Mouse (Mus musculus) forebrain, embryonic 15.5 days (tissue): ENCODE results near the gene Mrnip. TPM values are rescaled to one million over a fixed set of nuclear protein-coding genes. Genes with fewer than 3 reads are reported as not detected.

Experiments
- ATAC-seq: fragments of 200-750 bp; cut with Nextera tagmentation; replicated peaks from 2 replicates; pipeline ENCODE4 v1.8.0; 2017; ENCODE audit warnings: mild to moderate bottlenecking, moderate TSS enrichment, moderate library complexity
- H3K27ac ChIP-seq: fragments of 300-500 bp; sonication (generic); replicated peaks from 2 replicates; pipeline ENCODE4 v1.5.1; 2015; ENCODE audit warnings: mild to moderate bottlenecking, inconsistent platforms
- H3K27me3 ChIP-seq: fragments of 300-500 bp; sonication (generic); 2 replicates; pipeline ENCODE4 v1.6.1; 2015; ENCODE audit warnings: inconsistent platforms
- H3K36me3 ChIP-seq: fragments of 300-500 bp; sonication (generic); 2 replicates; pipeline ENCODE4 v1.6.1; 2015; ENCODE audit warnings: mild to moderate bottlenecking, inconsistent platforms
- H3K4me1 ChIP-seq: fragments of 300-500 bp; sonication (generic); 2 replicates; pipeline ENCODE4 v1.6.1; 2015; ENCODE audit warnings: inconsistent platforms
- H3K4me2 ChIP-seq: fragments of 300-500 bp; sonication (generic); replicated peaks from 2 replicates; pipeline ENCODE4 v1.6.1; 2015; ENCODE audit warnings: mild to moderate bottlenecking, inconsistent platforms
- H3K4me3 ChIP-seq: fragments of 300-500 bp; sonication (generic); 2 replicates; pipeline ENCODE4 v1.5.1; 2015; ENCODE audit warnings: mild to moderate bottlenecking, inconsistent platforms
- H3K9ac ChIP-seq: fragments of 300-500 bp; sonication (generic); replicated peaks from 2 replicates; pipeline ENCODE4 v1.6.1; 2015; ENCODE audit warnings: mild to moderate bottlenecking, inconsistent platforms
- H3K9me3 ChIP-seq: fragments of 300-500 bp; sonication (generic); 2 replicates; pipeline ENCODE4 v1.6.1; 2016; ENCODE audit warnings: inconsistent platforms
- WGBS: fragments of 180-500 bp; shearing (Covaris S2); methylation state at CpG from one replicate; pipeline ENCODE4 v1.1.7; 2015; ENCODE audit warnings: mixed read lengths; 5-methylcytosine and 5-hydroxymethylcytosine counted together
- polyA plus RNA-seq: library from polyadenylated mRNA; unstranded; fragments of >200 nt; fragmentation: Nextera tagmentation; extraction: Ambion mirVana; gene quantifications from 2 replicates; pipeline ENCODE4 v1.2.1, GENCODE M21; 2015

The Mrnip gene
- polyA plus RNA-seq, 1 experiment from 2014 or later = 28.6 TPM

DNA sequence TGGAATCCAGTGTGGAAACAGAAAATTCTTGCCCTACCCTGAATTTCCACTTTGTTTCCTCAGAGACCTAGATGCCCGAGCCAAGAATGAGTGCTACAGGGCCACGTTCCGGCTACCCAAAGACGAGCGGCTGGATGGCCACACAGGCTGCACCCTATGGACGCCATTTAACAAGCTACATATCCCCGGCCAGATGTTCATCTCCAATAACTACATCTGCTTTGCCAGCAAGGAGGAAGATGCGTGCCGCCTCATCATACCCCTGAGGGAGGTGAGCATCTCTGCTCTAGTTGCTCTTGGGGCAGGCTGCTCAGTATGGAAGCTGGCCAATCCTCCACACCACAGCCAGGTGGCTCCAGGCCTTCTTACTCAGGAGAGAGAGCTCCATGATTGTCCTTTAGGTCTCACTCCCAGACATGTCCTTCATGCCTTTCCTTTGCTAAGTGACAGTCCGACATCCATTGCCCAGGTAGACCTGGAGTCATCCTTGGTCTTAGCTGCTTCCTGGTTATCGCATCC lies 26.2 kb upstream of the Mrnip start:
- Histone ChIP-seq H3K27me3 (no peaks in the 10 kb centered on the region), H3K4me2 (no peak overlapping the region), H3K4me3 (no peak overlapping the region), H3K9me3 (no peaks in the 10 kb centered on the region), H3K9ac (no peak overlapping the region), H3K4me1 (no peaks in the 10 kb centered on the region), H3K36me3 (peaks cover 77% of the 10 kb centered on the region), H3K27ac (no peak overlapping the region)
- WGBS = 97% methylated on average over 11 of the region's 11 CpGs
- ATAC-seq = no peak

DNA sequence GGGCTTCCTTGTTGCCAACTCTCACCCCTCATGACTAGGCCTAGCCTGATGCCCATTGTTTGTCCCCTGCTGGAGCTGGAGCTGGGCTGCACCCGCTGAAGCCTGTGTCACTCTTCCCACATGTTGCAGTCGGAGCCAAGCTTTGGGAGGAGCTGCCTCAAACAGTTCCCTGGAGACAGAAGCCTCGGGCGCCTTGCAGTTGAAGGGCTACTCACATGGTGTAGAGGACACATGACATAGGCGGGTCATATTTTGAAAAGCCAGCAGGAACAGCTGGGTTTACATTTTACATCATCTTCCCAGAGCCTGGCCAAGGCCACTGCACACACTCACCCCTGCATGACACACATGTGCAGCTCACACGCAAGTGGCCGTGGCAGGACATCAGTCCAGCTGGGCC lies 25.0 kb upstream of the Mrnip start:
- Histone ChIP-seq H3K27ac (no peak overlapping the region), H3K4me3 (no peak overlapping the region), H3K9me3 (no peaks in the 10 kb centered on the region), H3K36me3 (peaks cover 83% of the 10 kb centered on the region), H3K9ac (no peak overlapping the region), H3K4me2 (no peak overlapping the region), H3K4me1 (no peaks in the 10 kb centered on the region), H3K27me3 (no peaks in the 10 kb centered on the region)
- ATAC-seq = no peak
- WGBS = 90% methylated on average over 7 of the region's 7 CpGs

DNA sequence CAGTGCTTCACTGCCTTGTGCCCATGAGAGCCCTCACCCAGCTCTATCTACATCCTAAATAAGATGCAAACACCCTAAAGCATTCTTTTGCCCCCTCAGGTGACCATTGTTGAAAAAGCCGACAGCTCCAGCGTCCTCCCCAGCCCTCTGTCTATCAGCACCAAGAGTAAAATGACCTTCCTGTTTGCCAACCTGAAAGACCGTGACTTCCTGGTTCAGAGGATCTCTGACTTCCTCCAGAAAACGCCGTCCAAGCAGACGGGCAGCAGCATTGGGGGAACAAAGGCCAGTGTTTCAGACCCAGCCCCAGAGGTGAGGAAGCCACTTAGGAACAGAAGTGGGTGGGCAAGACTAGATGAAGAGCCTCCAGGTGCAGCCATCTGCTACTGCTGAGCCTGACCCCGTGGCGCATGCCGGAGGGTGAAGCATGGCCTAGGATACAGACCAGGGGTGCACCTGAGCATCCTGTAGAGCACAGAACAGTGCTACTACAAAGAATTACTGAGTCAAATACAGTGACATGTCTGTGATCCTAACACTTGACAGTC lies 24.6 kb upstream of the Mrnip start:
- Histone ChIP-seq H3K4me3 (no peak overlapping the region), H3K9me3 (no peaks in the 10 kb centered on the region), H3K27me3 (no peaks in the 10 kb centered on the region), H3K27ac (no peak overlapping the region), H3K36me3 (peaks cover 88% of the 10 kb centered on the region), H3K4me1 (no peaks in the 10 kb centered on the region), H3K9ac (no peak overlapping the region), H3K4me2 (no peak overlapping the region)
- ATAC-seq = no peak
- 90% methylated on average over 9 of the region's 9 CpGs for WGBS

DNA sequence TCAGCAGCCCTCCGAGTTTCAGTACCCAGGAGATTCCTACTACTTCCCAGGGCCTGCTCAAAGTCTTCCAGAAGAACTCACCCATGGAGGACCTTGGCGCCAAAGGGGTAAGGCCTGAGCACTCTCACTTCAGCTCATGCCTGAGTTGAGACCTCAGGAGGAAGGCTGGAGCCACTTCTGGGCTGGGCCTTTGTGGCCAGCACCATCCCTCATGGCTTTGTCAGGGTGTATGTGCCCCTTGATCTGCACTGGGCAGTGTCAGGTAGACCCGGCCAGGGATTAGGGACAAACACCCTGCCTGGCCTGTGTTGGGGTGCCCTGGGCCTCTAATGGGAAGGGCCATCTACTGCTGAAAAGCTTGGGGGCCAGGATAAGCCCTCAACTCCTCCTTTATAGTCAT lies 22.9 kb upstream of the Mrnip start:
- no peak overlapping the region for H3K4me2 ChIP-seq
- no peak for ATAC-seq
- no peak overlapping the region for H3K4me3 ChIP-seq
- no peak overlapping the region for H3K27ac ChIP-seq
- H3K27me3 ChIP-seq = no peaks in the 10 kb centered on the region
- WGBS = 87% methylated on average over 3 of the region's 3 CpGs
- H3K4me1 ChIP-seq = no peaks in the 10 kb centered on the region
- H3K9ac ChIP-seq = no peak overlapping the region
- H3K9me3 ChIP-seq = no peaks in the 10 kb centered on the region
- peaks cover 89% of the 10 kb centered on the region for H3K36me3 ChIP-seq

DNA sequence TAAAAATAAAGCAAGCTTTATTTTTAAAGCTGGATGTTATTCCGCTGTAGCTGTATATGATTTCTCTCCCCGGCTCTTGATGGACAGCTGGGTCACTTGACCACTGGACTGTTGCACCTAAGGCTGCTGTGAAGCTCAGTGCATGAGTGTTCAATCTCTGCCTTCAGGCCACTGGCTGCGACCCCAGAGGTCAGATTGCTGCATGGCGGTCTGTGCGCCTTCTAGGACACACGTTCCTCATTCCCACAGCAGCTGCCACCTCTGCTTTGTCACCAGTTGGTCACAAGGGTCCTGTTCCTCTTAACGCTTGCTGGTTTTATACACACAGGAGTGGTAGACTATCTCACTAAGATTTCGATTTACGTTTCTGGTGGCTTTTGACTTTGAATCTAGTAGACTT lies 20.1 kb upstream of the Mrnip start:
- H3K27me3 ChIP-seq = no peaks in the 10 kb centered on the region
- WGBS = 88% methylated on average over 9 of the region's 9 CpGs
- no peak overlapping the region for H3K4me2 ChIP-seq
- H3K4me1 ChIP-seq = no peaks in the 10 kb centered on the region
- no peaks in the 10 kb centered on the region for H3K9me3 ChIP-seq
- peaks cover 99% of the 10 kb centered on the region for H3K36me3 ChIP-seq
- ATAC-seq = no peak
- no peak overlapping the region for H3K9ac ChIP-seq
- no peak overlapping the region for H3K4me3 ChIP-seq
- no peak overlapping the region for H3K27ac ChIP-seq

DNA sequence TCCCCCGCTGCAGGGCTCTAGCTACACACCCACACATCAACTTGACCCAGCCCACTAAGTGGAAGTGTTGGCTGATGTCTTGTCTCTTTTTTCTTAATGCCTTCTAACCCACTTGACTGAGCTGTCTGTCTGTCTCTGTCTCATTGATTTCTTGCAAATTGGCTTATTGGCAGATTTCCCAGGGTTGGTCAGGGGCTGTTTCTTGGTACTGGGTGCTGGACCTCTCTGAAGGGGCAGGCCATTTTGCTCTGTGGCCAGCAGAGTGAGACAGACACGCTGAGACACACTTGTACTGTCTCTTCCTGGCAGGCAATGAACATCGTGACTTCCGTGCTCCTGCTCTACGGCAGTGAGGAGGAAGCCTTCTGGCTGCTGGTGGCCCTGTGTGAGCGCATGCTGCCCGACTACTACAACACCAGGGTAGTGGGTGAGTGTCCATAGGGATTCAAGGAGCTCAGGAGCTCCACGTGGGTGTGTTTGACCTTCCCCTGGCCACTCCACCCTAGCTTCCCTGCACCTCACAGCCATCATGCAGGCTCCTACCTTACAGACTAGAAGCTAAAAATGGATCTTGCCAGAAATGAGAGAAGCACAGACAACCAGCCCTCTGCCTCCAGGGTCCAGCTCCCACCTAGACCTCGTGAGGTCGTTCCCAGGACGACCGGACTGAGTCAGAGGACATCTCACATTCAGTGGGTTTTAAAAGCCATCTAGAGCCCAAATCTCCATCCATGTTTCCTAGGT lies 19.3 kb upstream of the Mrnip start:
- Histone ChIP-seq H3K4me2 (no peak overlapping the region), H3K27me3 (no peaks in the 10 kb centered on the region), H3K27ac (no peak overlapping the region), H3K9me3 (no peaks in the 10 kb centered on the region), H3K9ac (no peak overlapping the region), H3K4me3 (no peak overlapping the region), H3K4me1 (no peaks in the 10 kb centered on the region), H3K36me3 (peaks cover 98% of the 10 kb centered on the region)
- ATAC-seq = no peak
- 88% methylated on average over 12 of the region's 12 CpGs for WGBS

DNA sequence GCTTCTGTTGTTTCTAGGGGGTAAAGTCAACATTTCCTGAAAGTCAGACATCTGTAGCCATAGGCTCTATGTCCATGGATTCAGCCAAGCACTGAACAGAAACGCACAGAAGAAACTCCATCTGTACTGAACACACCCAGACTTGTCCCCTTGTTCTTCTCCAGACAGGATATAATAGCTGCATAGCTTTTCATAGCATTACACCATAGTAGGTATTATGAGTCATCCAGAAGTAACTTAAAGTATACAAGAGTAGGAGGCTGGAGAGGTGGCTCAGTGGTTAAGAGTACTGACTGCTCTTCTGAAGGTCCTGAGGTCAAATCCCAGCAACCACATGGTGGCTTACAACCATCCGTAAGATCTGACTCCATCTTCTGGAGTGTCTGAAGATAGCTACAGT lies 18.5 kb upstream of the Mrnip start:
- H3K9me3 ChIP-seq = no peaks in the 10 kb centered on the region
- H3K9ac ChIP-seq = no peak overlapping the region
- H3K27me3 ChIP-seq = no peaks in the 10 kb centered on the region
- no peak overlapping the region for H3K4me2 ChIP-seq
- WGBS = 95% methylated on average over 2 of the region's 2 CpGs
- ATAC-seq = no peak
- no peaks in the 10 kb centered on the region for H3K4me1 ChIP-seq
- H3K4me3 ChIP-seq = no peak overlapping the region
- H3K27ac ChIP-seq = no peak overlapping the region
- H3K36me3 ChIP-seq = peaks cover 98% of the 10 kb centered on the region

DNA sequence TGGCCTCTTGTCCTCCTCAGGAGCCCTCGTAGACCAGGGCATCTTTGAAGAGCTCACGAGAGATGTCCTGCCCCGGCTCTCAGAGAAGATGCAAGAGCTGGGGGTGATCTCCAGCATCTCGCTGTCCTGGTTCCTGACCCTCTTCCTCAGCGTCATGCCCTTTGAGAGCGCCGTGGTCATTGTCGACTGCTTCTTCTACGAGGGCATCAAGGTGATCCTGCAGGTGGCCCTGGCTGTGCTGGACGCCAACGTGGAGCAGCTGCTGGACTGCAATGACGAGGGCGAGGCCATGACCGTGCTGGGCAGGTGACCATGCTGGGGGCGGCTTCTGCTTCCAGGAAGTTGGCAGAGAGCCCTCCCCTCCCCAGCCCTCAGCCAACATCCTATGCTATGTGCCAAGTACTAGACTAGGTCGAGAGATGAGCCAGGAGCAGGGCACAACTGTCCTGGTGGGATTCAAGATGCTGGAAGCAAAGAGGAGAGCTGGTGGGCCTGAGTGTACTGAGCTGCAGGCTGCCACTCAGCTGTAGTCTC lies 17.5 kb upstream of the Mrnip start:
- Histone ChIP-seq H3K27me3 (no peaks in the 10 kb centered on the region), H3K4me3 (no peak overlapping the region), H3K4me1 (no peaks in the 10 kb centered on the region), H3K27ac (no peak overlapping the region), H3K36me3 (peaks cover 90% of the 10 kb centered on the region), H3K4me2 (no peak overlapping the region), H3K9ac (no peak overlapping the region), H3K9me3 (no peaks in the 10 kb centered on the region)
- WGBS = 95% methylated on average over 16 of the region's 16 CpGs
- no peak for ATAC-seq

DNA sequence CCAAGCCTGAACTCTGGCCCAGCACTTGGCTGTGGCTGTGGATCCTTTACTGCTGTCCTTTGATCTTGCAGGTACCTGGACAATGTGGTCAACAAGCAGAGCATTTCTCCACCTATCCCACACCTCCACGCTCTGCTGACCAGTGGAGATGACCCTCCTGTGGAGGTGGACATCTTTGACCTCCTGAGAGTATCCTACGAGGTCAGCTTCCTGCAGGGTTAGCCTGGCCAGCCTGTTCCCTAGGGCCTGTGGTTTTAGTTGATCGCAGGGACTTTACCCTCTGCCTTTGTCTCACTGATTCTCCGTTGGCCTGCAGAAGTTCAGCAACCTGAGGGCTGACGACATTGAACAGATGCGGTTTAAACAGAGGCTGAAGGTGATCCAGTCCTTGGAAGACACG lies 15.9 kb upstream of the Mrnip start:
- H3K4me1 ChIP-seq = no peaks in the 10 kb centered on the region
- no peak overlapping the region for H3K4me2 ChIP-seq
- ATAC-seq = no peak
- H3K4me3 ChIP-seq = no peak overlapping the region
- 95% methylated on average over 7 of the region's 7 CpGs for WGBS
- no peaks in the 10 kb centered on the region for H3K9me3 ChIP-seq
- H3K27me3 ChIP-seq = no peaks in the 10 kb centered on the region
- H3K9ac ChIP-seq = no peak overlapping the region
- H3K36me3 ChIP-seq = peaks cover 81% of the 10 kb centered on the region
- H3K27ac ChIP-seq = no peak overlapping the region

DNA sequence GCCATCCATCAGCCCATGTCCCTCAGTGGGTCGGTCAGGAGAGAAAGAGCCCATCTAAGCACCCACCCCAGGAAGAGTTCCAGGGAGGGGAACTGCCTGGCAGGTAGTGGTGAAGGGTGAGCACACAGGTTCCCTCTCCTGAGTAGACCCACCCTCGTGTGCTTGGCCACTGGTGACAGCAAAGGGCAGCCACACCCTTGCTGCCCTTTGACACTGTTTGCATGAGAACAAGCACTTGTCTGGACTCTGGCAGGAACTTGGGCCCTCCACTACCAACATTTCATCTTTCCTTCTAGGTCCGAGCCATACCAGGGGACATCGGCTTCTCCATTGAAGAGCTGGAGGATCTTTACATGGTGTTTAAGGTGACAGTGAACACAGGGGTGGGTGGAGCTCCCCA lies 14.9 kb upstream of the Mrnip start:
- H3K27ac ChIP-seq = no peak overlapping the region
- no peaks in the 10 kb centered on the region for H3K4me1 ChIP-seq
- no peak overlapping the region for H3K4me3 ChIP-seq
- WGBS = 91% methylated on average over 4 of the region's 4 CpGs
- H3K9ac ChIP-seq = no peak overlapping the region
- no peak for ATAC-seq
- H3K27me3 ChIP-seq = no peaks in the 10 kb centered on the region
- no peak overlapping the region for H3K4me2 ChIP-seq
- no peaks in the 10 kb centered on the region for H3K9me3 ChIP-seq
- H3K36me3 ChIP-seq = peaks cover 81% of the 10 kb centered on the region

DNA sequence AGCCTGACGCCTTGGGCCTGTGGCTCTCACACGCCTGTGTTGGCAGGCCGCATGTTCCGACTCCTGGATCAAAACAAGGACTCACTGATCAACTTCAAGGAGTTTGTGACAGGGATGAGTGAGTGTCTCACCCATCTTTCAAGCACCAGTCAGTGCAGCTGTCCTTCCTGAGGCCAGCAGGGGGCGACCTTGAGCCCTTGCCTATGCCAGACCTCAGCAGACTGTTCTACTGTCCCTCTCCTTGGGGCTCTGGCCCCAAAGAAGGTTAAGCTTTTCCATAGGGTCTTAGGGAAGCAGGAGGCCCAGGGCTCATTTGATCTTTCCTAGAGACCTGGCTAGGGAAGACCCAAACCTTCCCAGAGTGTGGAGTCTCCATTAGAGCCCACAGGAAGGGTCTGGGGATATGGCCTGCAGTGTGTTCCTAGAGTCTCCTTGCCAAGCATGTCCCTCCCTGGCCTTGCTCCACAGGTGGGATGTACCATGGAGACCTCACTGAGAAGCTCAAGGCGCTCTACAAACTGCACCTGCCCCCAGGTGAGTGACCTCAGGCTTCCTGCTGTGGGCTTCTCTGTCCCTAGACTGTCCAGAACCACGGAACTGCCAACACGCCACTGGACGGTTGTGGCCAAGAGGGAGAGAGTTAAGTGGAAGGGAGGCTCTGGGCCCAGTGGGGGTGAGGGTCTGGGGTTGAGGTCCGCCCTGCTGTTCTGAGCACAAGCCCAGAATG lies 12.5 kb upstream of the Mrnip start:
- Histone ChIP-seq H3K4me3 (no peak overlapping the region), H3K27ac (no peak overlapping the region), H3K9me3 (no peaks in the 10 kb centered on the region), H3K4me2 (no peak overlapping the region), H3K4me1 (no peaks in the 10 kb centered on the region), H3K27me3 (no peaks in the 10 kb centered on the region), H3K36me3 (peaks cover 66% of the 10 kb centered on the region), H3K9ac (no peak overlapping the region)
- ATAC-seq = peak; percentile 31; the same call in 1 of the 2 replicates
- whole genome bisulfite sequencing = 62% methylated on average over 10 of the region's 10 CpGs

DNA sequence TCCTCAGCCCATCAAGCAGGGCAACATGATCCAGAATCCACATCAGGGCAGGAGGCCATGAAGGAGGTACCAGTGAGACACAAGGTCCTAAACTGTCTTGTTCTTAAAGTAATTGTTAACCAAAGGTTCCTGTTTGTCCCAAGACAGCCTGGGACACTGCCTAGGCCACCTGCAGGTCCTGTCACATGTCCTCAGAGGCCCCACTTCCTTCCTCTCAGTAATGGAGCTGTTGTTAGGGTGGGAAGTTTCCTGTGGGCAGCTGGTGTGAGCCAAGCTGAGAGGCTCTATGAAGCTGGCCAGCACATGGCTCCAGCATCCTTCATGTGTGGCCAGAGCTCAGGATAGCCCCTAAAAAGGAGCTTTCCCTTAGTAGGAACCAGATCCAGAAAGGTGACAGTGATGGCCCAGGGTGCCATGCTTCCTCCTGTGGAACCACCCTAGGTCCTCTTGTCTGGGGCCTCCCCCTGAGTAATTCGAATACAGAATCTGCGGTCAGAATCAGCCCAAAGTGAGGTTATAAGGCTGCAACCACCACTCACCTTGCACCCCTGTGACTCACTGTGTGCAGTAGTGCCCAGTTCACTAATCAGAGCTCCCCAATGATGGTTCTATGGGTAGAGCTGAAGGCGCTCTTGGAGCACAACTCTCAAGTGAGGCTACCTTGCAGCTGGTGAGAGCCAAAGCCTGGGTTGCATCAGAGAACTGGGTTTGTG lies 11.8 kb upstream of the Mrnip start:
- H3K4me3 ChIP-seq = no peak overlapping the region
- no peaks in the 10 kb centered on the region for H3K9me3 ChIP-seq
- H3K27me3 ChIP-seq = no peaks in the 10 kb centered on the region
- 99% methylated on average over 3 of the region's 3 CpGs for WGBS
- no peaks in the 10 kb centered on the region for H3K4me1 ChIP-seq
- peaks cover 60% of the 10 kb centered on the region for H3K36me3 ChIP-seq
- no peak overlapping the region for H3K27ac ChIP-seq
- H3K9ac ChIP-seq = no peak overlapping the region
- H3K4me2 ChIP-seq = no peak overlapping the region
- no peak for ATAC-seq
